Mouse (Mus musculus): ENCODE results near the gene Kif26a. TPM values are rescaled to one million over a fixed set of nuclear protein-coding genes. Genes with fewer than 3 reads are reported as not detected.

The Kif26a gene
- polyA plus RNA-seq, 1 experiment from 2014 or later: 3.1 TPM

DNA sequence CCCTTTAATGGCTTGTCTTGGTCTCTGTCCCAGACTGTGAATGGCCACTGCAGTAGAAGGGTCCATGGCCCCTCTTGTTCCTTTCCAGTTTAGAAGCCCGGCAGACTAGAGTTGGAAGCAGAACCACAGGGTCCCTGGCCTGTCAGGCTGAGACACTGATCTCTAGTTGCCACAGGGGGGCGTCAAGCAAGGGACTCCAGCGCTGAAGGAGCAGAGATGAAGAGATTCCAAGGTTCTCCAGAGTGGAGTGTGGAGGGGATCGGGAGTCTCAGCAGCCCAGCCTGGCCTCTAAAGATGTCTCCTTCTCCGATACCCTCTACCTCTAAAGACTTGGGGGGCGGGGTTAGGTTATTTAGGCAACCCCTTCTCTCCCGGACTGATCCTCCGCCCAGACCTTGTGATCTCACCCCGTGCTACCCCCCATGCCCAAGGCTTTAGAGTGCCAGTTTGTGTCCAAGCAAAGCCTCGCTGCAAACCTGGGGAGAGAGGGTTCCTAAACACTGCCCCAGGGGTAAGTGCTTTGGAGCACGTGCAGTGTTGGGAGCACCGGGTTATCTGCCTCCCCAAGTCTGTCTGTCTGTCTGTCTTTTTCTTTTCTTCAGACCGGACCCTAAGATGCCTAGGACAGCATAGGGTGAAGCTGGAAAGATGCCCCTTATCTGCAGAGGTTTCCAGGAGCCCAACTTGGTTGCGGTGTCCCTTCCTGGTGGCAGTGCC, 2.7 kb upstream of the Kif26a start:
- H3K9me3 ChIP-seq (ENCODE audit: control insufficient read depth, low read length): no peaks in the 10 kb centered on the region
- H3K4me1 ChIP-seq (replicated peaks; ENCODE audit: control insufficient read depth, insufficient read depth, low read length): peaks cover 22% of the 10 kb centered on the region
- H3K9ac ChIP-seq (ENCODE audit: low read length): no peak overlapping the region
- peaks cover 62% of the 10 kb centered on the region for H3K27me3 ChIP-seq (ENCODE audit: control insufficient read depth, insufficient read depth, low read depth, low read length)
- ATAC-seq (ENCODE audit: low read depth): no peak
- H3K4me3 ChIP-seq (ENCODE audit: low read length): peak overlapping the region; percentile 42; the same call in 1 of the 2 replicates
- H3K4me2 ChIP-seq (ENCODE audit: low read depth, low read length): peak overlapping the region; percentile 70
- H3K27ac ChIP-seq (ENCODE audit: low read length): no peak overlapping the region
- H3K36me3 ChIP-seq (ENCODE audit: control insufficient read depth, insufficient read depth, low read length): no peaks in the 10 kb centered on the region
- WGBS: 6% methylated on average over 14 of the region's 14 CpGs

DNA sequence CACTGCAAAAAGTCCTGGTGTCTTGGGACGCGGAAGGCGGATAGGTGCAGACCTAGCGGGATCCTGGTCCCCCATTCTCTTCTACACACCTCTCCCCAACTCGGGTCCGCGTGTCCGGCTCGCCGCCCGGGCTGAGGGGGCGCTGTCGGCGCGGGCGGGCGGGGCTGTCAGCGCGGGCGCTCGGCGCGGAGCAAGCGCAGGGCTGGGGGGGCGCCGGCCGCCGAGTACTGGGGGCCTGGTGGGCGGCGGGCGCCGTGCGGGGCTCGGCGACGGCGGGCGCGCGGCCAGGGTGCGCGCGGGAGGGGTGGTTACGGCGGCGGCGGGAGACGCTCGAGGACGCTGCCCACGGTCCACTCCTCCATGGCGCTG, 2.2 kb upstream of the Kif26a start:
- ATAC-seq (ENCODE audit: low read depth): no peak
- no peak overlapping the region for H3K9ac ChIP-seq (ENCODE audit: low read length)
- peaks cover 22% of the 10 kb centered on the region for H3K4me1 ChIP-seq (replicated peaks; ENCODE audit: control insufficient read depth, insufficient read depth, low read length)
- H3K27ac ChIP-seq (ENCODE audit: low read length): no peak overlapping the region
- no peaks in the 10 kb centered on the region for H3K9me3 ChIP-seq (ENCODE audit: control insufficient read depth, low read length)
- H3K27me3 ChIP-seq (ENCODE audit: control insufficient read depth, insufficient read depth, low read depth, low read length): peaks cover 62% of the 10 kb centered on the region
- H3K4me2 ChIP-seq (ENCODE audit: low read depth, low read length): peak overlapping the region; percentile 70
- H3K36me3 ChIP-seq (ENCODE audit: control insufficient read depth, insufficient read depth, low read length): no peaks in the 10 kb centered on the region
- peak overlapping the region; percentile 42 for H3K4me3 ChIP-seq (ENCODE audit: low read length)
- WGBS: 1% methylated on average over 26 of the region's 52 CpGs

DNA sequence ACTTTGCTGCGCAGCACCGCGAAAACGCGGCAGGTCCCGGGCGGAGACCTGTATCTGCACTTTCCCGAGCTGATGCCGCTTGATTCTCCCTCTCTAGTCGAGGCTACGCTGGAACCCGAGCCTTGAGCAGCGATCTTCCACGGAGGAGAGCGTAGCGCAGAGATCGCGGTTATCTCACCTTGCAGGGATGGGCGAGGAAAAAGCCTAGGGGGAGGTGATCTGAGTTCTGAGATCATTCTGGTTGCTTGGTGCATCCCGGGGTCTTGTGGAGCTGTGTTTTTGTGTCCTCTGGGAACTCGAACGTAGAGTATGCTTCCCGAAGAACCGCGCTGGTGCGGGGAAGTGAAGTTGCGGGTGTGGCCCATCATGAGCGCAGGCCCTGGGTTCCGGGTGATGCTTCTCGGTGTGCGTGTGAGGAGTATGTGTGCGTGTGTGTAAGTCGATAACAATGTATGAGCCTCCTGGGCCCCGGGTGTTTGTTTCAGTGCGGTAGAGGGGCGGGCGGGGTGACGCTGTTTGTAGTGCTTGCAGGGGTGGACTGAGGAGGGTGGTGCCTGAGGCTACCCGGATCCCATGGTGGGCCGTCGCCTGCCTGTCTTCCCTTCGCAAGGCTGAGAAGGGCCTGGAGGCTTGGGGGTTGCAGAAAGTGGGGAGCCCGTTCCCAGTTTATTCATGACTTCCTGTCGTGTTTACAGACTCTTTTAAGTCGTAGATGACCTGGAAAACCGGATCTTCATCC, 1.5 kb upstream of the Kif26a start:
- H3K36me3 ChIP-seq (ENCODE audit: control insufficient read depth, insufficient read depth, low read length): no peaks in the 10 kb centered on the region
- no peak overlapping the region for H3K27ac ChIP-seq (ENCODE audit: low read length)
- 1% methylated on average over 46 of the region's 46 CpGs for WGBS
- H3K27me3 ChIP-seq (ENCODE audit: control insufficient read depth, insufficient read depth, low read depth, low read length): peaks cover 62% of the 10 kb centered on the region
- no peaks in the 10 kb centered on the region for H3K9me3 ChIP-seq (ENCODE audit: control insufficient read depth, low read length)
- peaks cover 22% of the 10 kb centered on the region for H3K4me1 ChIP-seq (replicated peaks; ENCODE audit: control insufficient read depth, insufficient read depth, low read length)
- H3K4me2 ChIP-seq (ENCODE audit: low read depth, low read length): peak overlapping the region; percentile 70
- no peak for ATAC-seq (ENCODE audit: low read depth)
- H3K4me3 ChIP-seq (ENCODE audit: low read length): peak overlapping the region; percentile 42
- H3K9ac ChIP-seq (ENCODE audit: low read length): no peak overlapping the region

DNA sequence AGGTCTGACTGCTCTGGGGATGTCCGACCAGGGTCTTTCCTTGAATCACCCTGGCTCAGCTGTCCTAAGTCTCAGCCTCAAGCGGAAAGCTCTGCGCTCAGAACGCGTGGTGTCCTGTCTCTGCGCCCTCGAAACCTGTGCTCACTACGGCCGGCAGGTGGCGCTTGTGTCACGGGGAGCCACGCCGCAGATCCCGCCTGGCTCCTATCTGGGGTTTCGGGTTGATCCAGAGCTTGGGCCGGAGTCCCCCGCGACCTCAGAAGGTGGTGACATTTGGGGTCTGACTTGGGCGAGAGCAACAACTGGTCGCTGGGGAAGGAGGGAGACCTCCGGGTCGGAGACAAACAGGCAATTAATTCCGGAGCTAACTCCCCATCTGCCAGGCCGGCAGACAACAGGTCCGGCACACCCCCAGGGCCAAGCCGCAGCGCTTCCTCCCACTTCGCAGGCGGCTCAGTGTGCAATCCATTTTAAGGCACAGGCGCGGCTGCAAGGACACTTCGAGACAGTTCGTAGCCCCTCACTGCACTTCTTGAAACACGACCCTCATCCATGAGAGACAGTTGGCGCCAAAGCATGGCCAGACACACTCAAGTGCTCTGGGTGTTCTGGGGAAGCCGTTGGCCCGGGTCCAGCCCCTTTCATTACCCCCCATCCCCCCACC, 665 bp upstream of the Kif26a start:
- Histone ChIP-seq H3K4me3 (ENCODE audit: low read length) (peak overlapping the region; percentile 60), H3K4me1 (replicated peaks; ENCODE audit: control insufficient read depth, insufficient read depth, low read length) (peaks cover 22% of the 10 kb centered on the region), H3K4me2 (ENCODE audit: low read depth, low read length) (peak overlapping the region; percentile 88), H3K9me3 (ENCODE audit: control insufficient read depth, low read length) (no peaks in the 10 kb centered on the region), H3K27ac (ENCODE audit: low read length) (no peak overlapping the region), H3K9ac (ENCODE audit: low read length) (no peak overlapping the region), H3K36me3 (ENCODE audit: control insufficient read depth, insufficient read depth, low read length) (no peaks in the 10 kb centered on the region), H3K27me3 (ENCODE audit: control insufficient read depth, insufficient read depth, low read depth, low read length) (peaks cover 62% of the 10 kb centered on the region)
- ATAC-seq (ENCODE audit: low read depth): peak; percentile 59
- WGBS: 1% methylated on average over 37 of the region's 37 CpGs

DNA sequence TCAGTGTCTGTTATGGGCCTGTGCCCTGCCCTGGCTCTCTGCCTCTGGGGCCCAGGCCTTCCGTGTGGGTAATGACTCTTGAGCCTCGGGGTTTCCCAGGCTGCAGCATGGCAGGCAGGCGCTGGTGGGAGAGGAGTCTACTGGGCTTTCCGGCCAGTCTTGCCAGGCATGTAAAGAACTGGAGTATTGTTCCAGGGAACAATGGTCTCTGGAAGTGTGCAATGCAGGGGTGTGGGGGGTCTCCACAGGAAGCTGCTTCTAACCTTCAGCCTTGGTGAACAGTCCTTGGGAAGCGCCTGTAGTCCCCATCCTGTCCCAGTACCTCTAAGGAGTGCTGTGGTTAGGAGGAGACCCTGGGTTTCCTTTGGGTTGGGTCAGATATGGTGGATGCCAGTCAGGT, 1.4 kb downstream of the Kif26a start:
- peak overlapping the region; percentile 60 for H3K4me3 ChIP-seq (ENCODE audit: low read length)
- H3K9ac ChIP-seq (ENCODE audit: low read length): peak overlapping the region; percentile 70; the same call in 1 of the 2 replicates
- H3K9me3 ChIP-seq (ENCODE audit: control insufficient read depth, low read length): no peaks in the 10 kb centered on the region
- H3K27ac ChIP-seq (ENCODE audit: low read length): peak overlapping the region; percentile 71; the same call in 1 of the 2 replicates
- peaks cover 32% of the 10 kb centered on the region for H3K4me1 ChIP-seq (replicated peaks; ENCODE audit: control insufficient read depth, insufficient read depth, low read length)
- peak; percentile 20; the same call in 1 of the 2 replicates for ATAC-seq (ENCODE audit: low read depth)
- H3K36me3 ChIP-seq (ENCODE audit: control insufficient read depth, insufficient read depth, low read length): no peaks in the 10 kb centered on the region
- H3K4me2 ChIP-seq (ENCODE audit: low read depth, low read length): peak overlapping the region; percentile 88
- WGBS: 48% methylated on average over 5 of the region's 5 CpGs
- H3K27me3 ChIP-seq (ENCODE audit: control insufficient read depth, insufficient read depth, low read depth, low read length): peaks cover 45% of the 10 kb centered on the region

DNA sequence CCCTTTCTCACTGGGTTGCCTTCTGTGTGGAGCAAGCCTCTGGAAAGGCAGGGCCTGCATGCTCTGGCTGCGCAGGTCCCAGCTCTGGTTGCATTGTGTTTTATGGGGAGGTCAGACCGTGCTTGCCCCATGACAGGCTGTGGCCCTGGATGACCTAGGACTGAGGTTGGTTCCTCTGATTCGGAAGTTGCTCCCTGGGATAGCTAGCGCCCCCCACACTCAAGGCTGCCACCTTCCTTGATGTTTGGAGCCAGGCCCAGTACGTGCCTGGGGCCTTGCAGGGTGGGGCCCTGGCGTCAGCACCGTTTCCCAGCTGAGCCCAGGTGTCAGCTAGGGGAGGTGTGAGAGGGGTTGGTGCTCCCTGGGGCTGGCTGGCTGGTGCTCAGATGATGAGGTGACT, 4.0 kb downstream of the Kif26a start:
- Histone ChIP-seq H3K27ac (ENCODE audit: low read length) (no peak overlapping the region), H3K4me1 (replicated peaks; ENCODE audit: control insufficient read depth, insufficient read depth, low read length) (peaks cover 26% of the 10 kb centered on the region)
- no peak for ATAC-seq (ENCODE audit: low read depth)

DNA sequence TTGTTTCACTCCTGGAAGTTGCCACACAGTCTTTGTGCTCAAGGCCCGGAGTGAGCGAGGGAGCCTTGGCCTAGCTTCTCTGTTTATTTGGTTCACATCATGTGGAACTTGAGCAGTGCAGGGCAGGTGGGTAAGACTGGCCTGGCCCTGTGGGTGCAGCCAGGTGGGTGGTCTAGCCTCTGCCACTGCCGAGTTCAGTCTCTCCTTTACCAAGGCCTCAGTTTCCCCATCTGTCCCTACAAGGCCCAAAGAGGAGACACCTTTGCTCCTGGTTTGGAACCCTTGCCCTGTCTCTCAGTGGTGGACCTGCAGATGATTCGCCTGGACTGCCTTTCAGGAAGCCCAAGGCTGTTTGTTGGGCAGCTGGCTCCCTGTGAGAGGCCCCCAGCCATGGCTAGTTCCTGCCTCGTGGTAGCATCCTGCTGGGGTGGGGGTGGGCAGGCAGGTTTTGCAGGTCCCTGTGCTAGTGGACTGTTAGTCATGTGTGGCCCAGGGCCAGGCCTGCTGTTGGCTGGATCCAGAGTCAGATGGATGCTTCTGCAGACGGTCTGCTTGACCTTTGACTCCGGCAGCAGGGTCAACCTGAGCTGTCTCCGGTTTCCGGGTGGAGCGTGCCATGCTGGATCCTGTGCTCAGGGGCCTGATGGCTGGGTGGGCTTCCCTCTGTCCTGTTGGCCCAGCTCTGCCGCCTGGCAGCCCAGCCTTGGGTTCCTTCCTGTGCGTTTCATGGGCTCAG, 5.4 kb downstream of the Kif26a start:
- Histone ChIP-seq H3K9ac (ENCODE audit: low read length) (no peak overlapping the region; the same call in 1 of the 2 replicates), H3K9me3 (ENCODE audit: control insufficient read depth, low read length) (no peaks in the 10 kb centered on the region), H3K4me2 (ENCODE audit: low read depth, low read length) (0 out of 2 replicates have a peak overlapping the region, but pooled peaks have one; percentile 4), H3K4me1 (replicated peaks; ENCODE audit: control insufficient read depth, insufficient read depth, low read length) (peaks cover 15% of the 10 kb centered on the region), H3K27ac (ENCODE audit: low read length) (peak overlapping the region; percentile 47), H3K4me3 (ENCODE audit: low read length) (no peak overlapping the region), H3K27me3 (ENCODE audit: control insufficient read depth, insufficient read depth, low read depth, low read length) (peaks cover 9% of the 10 kb centered on the region), H3K36me3 (ENCODE audit: control insufficient read depth, insufficient read depth, low read length) (no peaks in the 10 kb centered on the region)
- 28% methylated on average over 12 of the region's 12 CpGs for WGBS
- peak; percentile 19; the same call in 1 of the 2 replicates for ATAC-seq (ENCODE audit: low read depth)

More for the DNA sequence above, 4.0 kb downstream of the Kif26a start:
- Histone ChIP-seq H3K9ac (ENCODE audit: low read length) (no peak overlapping the region), H3K4me2 (ENCODE audit: low read depth, low read length) (no peak overlapping the region), H3K27me3 (ENCODE audit: control insufficient read depth, insufficient read depth, low read depth, low read length) (peaks cover 18% of the 10 kb centered on the region), H3K4me3 (ENCODE audit: low read length) (no peak overlapping the region), H3K9me3 (ENCODE audit: control insufficient read depth, low read length) (no peaks in the 10 kb centered on the region), H3K36me3 (ENCODE audit: control insufficient read depth, insufficient read depth, low read length) (no peaks in the 10 kb centered on the region)
- WGBS: 52% methylated on average over 7 of the region's 7 CpGs

DNA sequence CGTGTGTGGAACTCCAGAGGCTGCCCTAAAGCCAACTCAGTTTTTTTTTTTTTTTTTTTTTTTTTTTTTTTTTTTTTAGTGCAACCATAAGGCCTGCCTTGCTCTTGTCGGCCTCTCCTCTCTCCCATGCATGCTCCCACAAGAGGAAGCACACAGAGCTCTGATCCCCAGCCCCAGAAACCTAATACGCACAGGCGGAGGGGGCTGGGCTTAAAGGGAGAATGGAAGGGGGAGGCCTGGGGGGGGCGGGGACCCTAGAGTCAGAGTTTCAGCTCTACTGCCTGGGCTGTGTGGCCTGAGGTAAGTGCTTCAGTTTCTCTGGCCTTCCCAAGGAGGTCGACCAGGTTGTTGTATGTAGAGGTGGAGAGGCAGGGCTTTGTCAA, 6.0 kb downstream of the Kif26a start:
- Histone ChIP-seq H3K4me3 (ENCODE audit: low read length) (no peak overlapping the region), H3K9ac (ENCODE audit: low read length) (no peak overlapping the region), H3K9me3 (ENCODE audit: control insufficient read depth, low read length) (no peaks in the 10 kb centered on the region), H3K27ac (ENCODE audit: low read length) (no peak overlapping the region), H3K4me2 (ENCODE audit: low read depth, low read length) (no peak overlapping the region), H3K4me1 (replicated peaks; ENCODE audit: control insufficient read depth, insufficient read depth, low read length) (peaks cover 10% of the 10 kb centered on the region), H3K36me3 (ENCODE audit: control insufficient read depth, insufficient read depth, low read length) (no peaks in the 10 kb centered on the region), H3K27me3 (ENCODE audit: control insufficient read depth, insufficient read depth, low read depth, low read length) (peaks cover 3% of the 10 kb centered on the region; the same call in 1 of the 2 replicates)
- WGBS: 41% methylated on average over 6 of the region's 6 CpGs
- ATAC-seq (ENCODE audit: low read depth): no peak
